Mouse (Mus musculus): ENCODE data around the gene Cebpa.

DNA sequence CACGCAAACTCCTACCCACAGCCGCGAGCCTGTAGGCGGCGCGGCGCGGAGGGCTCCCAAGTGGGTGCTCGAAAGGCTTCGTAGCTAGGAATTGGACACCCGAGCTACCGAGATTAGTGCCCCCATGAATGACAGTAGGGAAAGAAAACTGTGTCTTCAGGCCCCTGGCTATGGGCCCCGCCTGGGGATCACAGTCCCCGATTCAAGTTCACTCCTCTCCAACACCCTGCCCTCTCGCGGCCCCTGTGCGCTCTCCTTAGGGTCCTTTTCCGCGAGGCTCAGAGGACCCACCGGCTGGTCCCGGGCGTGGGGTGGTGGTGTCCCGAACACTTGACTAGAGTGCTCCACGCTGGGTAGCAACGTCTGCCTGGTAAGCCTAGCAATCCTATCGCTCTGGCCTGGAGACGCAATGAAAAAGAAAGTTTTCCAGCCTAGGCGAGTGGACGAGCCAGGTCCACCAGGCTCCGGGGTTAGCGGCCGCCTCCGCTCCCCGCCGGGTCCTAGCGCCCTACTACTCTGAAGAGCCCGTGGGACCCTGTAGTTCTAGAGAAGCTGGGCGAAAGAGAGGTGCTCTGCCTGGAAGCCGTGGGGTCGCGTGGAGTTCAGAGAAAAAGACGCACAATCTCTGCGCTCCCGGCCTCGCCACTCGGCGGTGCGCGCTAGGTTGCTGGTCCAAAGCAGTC, 853 bp upstream of the Cebpa start:
- TF ChIP-seq POLR2A (IDR thresholded peaks at IDR 0.05; ENCODE audit: insufficient read length, low read depth) (no peak), MAX (IDR thresholded peaks at IDR 0.05; ENCODE audit: low read depth) (no peak), SRF (IDR thresholded peaks at IDR 0.05; ENCODE audit: control insufficient read depth, insufficient read length, low read depth) (no peak), TCF3 (IDR thresholded peaks at IDR 0.05; ENCODE audit: insufficient read length, low read depth) (no peak), MYOD1 (IDR thresholded peaks at IDR 0.05; ENCODE audit: control insufficient read depth in 1 of 3, insufficient read length in 2 of 3, low read depth in 2 of 3) (no peak)
